Mouse (Mus musculus): ENCODE results near the gene Plekha3. TPM values are rescaled to one million over a fixed set of nuclear protein-coding genes. Genes with fewer than 3 reads are reported as not detected.

The Plekha3 gene
- polyA plus RNA-seq, 1 experiment from 2014 or later, result 0.54 TPM

Other genes with a start within 250 kb of the Plekha3 start
- gene Prkra, start 27.3 kb upstream of the Plekha3 start, polyA plus RNA-seq (2015; fragmentation: Nextera tagmentation; extraction: Ambion mirVana), result 5.7 and 6.9 TPM in 2 replicates
- gene Pjvk, start 26.8 kb upstream of the Plekha3 start, polyA plus RNA-seq (2015; fragmentation: Nextera tagmentation; extraction: Ambion mirVana), result 0.07 TPM in 1 of 2 replicates, not detected in the other
- 4.0 and 4.4 TPM in 2 replicates for gene Fkbp7, start 2.2 kb upstream of the Plekha3 start, polyA plus RNA-seq (2015; fragmentation: Nextera tagmentation; extraction: Ambion mirVana)